Mouse (Mus musculus) embryo, embryonic 11 days (tissue): ENCODE results near the gene Gabbr1.

Experiments used
- DNase-seq: peaks from one replicate; pipeline ENCODE4 v3.0.0-alpha.2; 2015

The Gabbr1 gene

GRCm38 (mm10) chr17:37078193-37078592, 32.4 kb downstream of the Gabbr1 start:
- DNase-seq: no peak

- peak; percentile 32 for DNase-seq
These were observed 33.2 kb downstream of the Gabbr1 start for GRCm38 (mm10) chr17:37078990-37079389.

- no peak for DNase-seq
These were observed 34.4 kb downstream of the Gabbr1 start for GRCm38 (mm10) chr17:37080119-37080518.

- no peak for DNase-seq
These were observed 35.9 kb downstream of the Gabbr1 start for GRCm38 (mm10) chr17:37081659-37082058.

GRCm38 (mm10) chr17:37083327-37083726, 37.6 kb downstream of the Gabbr1 start:
- peak; percentile 74 for DNase-seq

GRCm38 (mm10) chr17:37084632-37085031, 38.9 kb downstream of the Gabbr1 start:
- DNase-seq: no peak

- no peak for DNase-seq
These were observed 39.8 kb downstream of the Gabbr1 start for GRCm38 (mm10) chr17:37085545-37085944.

GRCm38 (mm10) chr17:37088399-37088798, 42.6 kb downstream of the Gabbr1 start, which contains the start of gene Olfr90:
Gene Olfr90, minus strand, starts transcription at chr17:37088499.
- no peak for DNase-seq

GRCm38 (mm10) chr17:37092198-37092597, 46.4 kb downstream of the Gabbr1 start:
- DNase-seq: no peak

GRCm38 (mm10) chr17:37093289-37093688, 47.5 kb downstream of the Gabbr1 start:
- no peak for DNase-seq

GRCm38 (mm10) chr17:37098178-37098577, 52.4 kb downstream of the Gabbr1 start, which contains the start of gene Olfr91:
Gene Olfr91, minus strand, starts transcription at chr17:37098278.
- no peak for DNase-seq

GRCm38 (mm10) chr17:37119988-37120387, 74.2 kb downstream of the Gabbr1 start, which contains the start of gene Olfr92:
Gene Olfr92, minus strand, starts transcription at chr17:37120088.
- no peak for DNase-seq
